Comparison of ENCODE assay signal across 8 mouse cellular contexts in the genomic region with DNA sequence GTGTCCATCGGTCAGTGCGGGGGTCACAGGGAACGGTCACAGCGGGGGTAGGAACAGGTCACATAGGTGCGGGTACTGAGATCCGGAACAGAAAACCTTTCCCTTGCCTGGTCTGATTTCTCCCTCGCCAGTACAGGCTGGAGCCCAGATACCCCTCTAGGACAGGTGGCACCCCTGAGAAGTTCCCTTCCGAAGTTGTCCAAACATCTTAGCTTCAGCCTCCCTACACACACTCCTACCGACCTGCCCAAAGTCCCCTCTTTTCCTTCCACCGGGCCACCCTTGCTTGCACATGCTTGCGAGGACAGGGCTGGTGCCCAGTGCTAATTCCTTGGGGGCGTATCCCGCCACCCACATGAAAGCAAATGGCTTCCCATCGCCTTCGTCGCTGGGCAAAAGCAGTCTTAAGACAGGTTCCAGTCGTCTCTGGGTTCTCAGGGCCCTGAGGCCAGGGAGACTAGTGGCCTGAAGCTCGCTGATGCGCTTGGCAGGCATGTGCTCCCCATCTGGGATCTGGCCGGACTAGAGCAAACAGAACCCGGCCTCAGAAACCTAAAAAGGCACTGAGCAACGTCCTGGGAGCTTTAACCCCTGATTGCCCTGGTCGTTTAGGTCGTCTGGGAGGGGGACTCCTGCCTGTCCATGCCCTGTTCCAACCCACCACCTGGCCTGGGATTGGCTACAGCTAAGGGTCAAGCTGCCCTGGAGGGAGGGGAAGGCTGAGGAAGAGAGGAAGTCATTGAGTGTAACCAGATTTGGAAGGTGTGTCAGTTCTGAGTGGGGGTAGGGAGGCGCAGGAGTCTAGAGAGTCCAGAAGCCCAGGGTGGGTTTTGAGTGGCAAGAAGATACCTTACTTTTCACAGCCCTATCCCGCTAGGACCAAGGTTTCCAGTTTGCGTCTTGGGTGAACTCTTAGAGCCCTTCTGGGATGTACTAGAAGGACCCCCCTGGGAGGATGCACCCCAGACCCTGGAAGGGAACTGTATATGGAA. TPM values are rescaled to one million over a fixed set of nuclear protein-coding genes. Genes with fewer than 3 reads are reported as not detected.
DNase-seq lines count a peak whose midpoint lies in the region; ATAC-seq and TF ChIP-seq lines count a peak whose summit lies in the region.

No protein-coding gene starts in this region.

- H3K9ac ChIP-seq in embryonic facial prominence, embryonic 14.5 days (ENCODE audit: low read depth, low read length), result peak overlapping the region; percentile 83
- peak overlapping the region; percentile 88 for H3K9ac ChIP-seq in heart, embryonic 15.5 days
- H3K9ac ChIP-seq in liver, embryonic 14.5 days (replicated peaks), result no peak overlapping the region
- H3K9ac ChIP-seq in stomach, embryonic 14.5 days (replicated peaks; ENCODE audit: low read depth, low read length), result peak overlapping the region; percentile 71

- no peak for TF ChIP-seq EP300 in liver, embryonic 14.5 days (IDR thresholded peaks at IDR 0.05; ENCODE audit: low read depth)

- no peak for DNase-seq in lung, adult 2 months
- no peak for DNase-seq in lung, postnatal 25 days (ENCODE audit: low spot score)
- DNase-seq in embryonic facial prominence, embryonic 14.5 days (ENCODE audit: low spot score), result peak; percentile 46
- no peak for DNase-seq in liver, embryonic 14.5 days (ENCODE audit: low read depth in 3 of 3, low spot score in 3 of 3)
- no peak for DNase-seq in B cell, adult 2 months
- DNase-seq in frontal cortex, postnatal 36 days (ENCODE audit: low spot score in 2 of 2), result no peak

- no peak for TF ChIP-seq POLR2A in lung, adult 2 months (IDR thresholded peaks at IDR 0.05; ENCODE audit: borderline replicate concordance, extremely low read depth, low read depth, low read length)

- peak overlapping the region; percentile 84 for H3K4me2 ChIP-seq in embryonic facial prominence, embryonic 14.5 days (ENCODE audit: low read depth, low read length)
- H3K4me2 ChIP-seq in heart, embryonic 15.5 days, result peak overlapping the region; percentile 74
- H3K4me2 ChIP-seq in liver, embryonic 14.5 days (ENCODE audit: low read depth), result no peak overlapping the region; the same call in 1 of the 2 replicates
- peak overlapping the region; percentile 75 for H3K4me2 ChIP-seq in stomach, embryonic 14.5 days (replicated peaks; ENCODE audit: low read depth, low read length)

- ATAC-seq in embryonic facial prominence, embryonic 14.5 days (ENCODE audit: low read depth), result no peak
- ATAC-seq in heart, embryonic 15.5 days (replicated peaks; ENCODE audit: insufficient number of reproducible peaks, insufficient read depth, low FRiP score, low read depth), result peak; percentile 47
- ATAC-seq in liver, embryonic 14.5 days (ENCODE audit: insufficient read depth), result no peak
- no peak for ATAC-seq in stomach, embryonic 14.5 days (ENCODE audit: insufficient number of reproducible peaks, insufficient read depth, low FRiP score, low read depth)

- H3K27me3 ChIP-seq in embryonic facial prominence, embryonic 14.5 days (replicated peaks; ENCODE audit: control insufficient read depth, insufficient read depth, low read length), result peaks cover 14% of the 10 kb centered on the region
- no peaks in the 10 kb centered on the region for H3K27me3 ChIP-seq in heart, embryonic 15.5 days
- peaks cover 43% of the 10 kb centered on the region for H3K27me3 ChIP-seq in liver, embryonic 14.5 days (ENCODE audit: control insufficient read depth, insufficient read depth, low read length)
- H3K27me3 ChIP-seq in stomach, embryonic 14.5 days (ENCODE audit: control insufficient read depth, insufficient read depth, low read length), result peaks cover 3% of the 10 kb centered on the region; the same call in 1 of the 2 replicates

- H3K9me3 ChIP-seq in embryonic facial prominence, embryonic 14.5 days (ENCODE audit: control insufficient read depth, low read length), result no peaks in the 10 kb centered on the region
- no peaks in the 10 kb centered on the region for H3K9me3 ChIP-seq in heart, embryonic 15.5 days (replicated peaks)
- no peaks in the 10 kb centered on the region for H3K9me3 ChIP-seq in liver, embryonic 14.5 days (ENCODE audit: control insufficient read depth, low read length)
- no peaks in the 10 kb centered on the region for H3K9me3 ChIP-seq in stomach, embryonic 14.5 days (ENCODE audit: control insufficient read depth, low read depth, low read length)

- H3K27ac ChIP-seq in embryonic facial prominence, embryonic 14.5 days (replicated peaks; ENCODE audit: low read depth, low read length), result peak overlapping the region; percentile 91
- H3K27ac ChIP-seq in heart, embryonic 15.5 days, result peak overlapping the region; percentile 98
- H3K27ac ChIP-seq in liver, embryonic 14.5 days, result no peak overlapping the region
- peak overlapping the region; percentile 95 for H3K27ac ChIP-seq in stomach, embryonic 14.5 days (ENCODE audit: low read length)

- H3K36me3 ChIP-seq in embryonic facial prominence, embryonic 14.5 days (ENCODE audit: control insufficient read depth, insufficient read depth, low read length), result peaks cover 11% of the 10 kb centered on the region
- H3K36me3 ChIP-seq in heart, embryonic 15.5 days, result peaks cover 18% of the 10 kb centered on the region
- no peaks in the 10 kb centered on the region for H3K36me3 ChIP-seq in liver, embryonic 14.5 days (replicated peaks; ENCODE audit: control insufficient read depth, insufficient read depth, low read depth)
- peaks cover 7% of the 10 kb centered on the region; the same call in 1 of the 2 replicates for H3K36me3 ChIP-seq in stomach, embryonic 14.5 days (ENCODE audit: control insufficient read depth, insufficient read depth, low read length)

- WGBS in lung, adult 2 months, result 16% methylated on average over 27 of the region's 27 CpGs
- WGBS in embryonic facial prominence, embryonic 14.5 days, result 5% methylated on average over 25 of the region's 27 CpGs
- 3% methylated on average over 27 of the region's 27 CpGs for WGBS in heart, embryonic 15.5 days
- 5% methylated on average over 27 of the region's 27 CpGs for WGBS in liver, embryonic 14.5 days (ENCODE audit: insufficient replicate concordance)
- 4% methylated on average over 27 of the region's 27 CpGs for WGBS in stomach, embryonic 14.5 days

- H3K4me3 ChIP-seq in lung, adult 2 months (replicated peaks; ENCODE audit: extremely low read depth, low read depth, low read length), result peak overlapping the region; percentile 62
- H3K4me3 ChIP-seq in embryonic facial prominence, embryonic 14.5 days (ENCODE audit: low read depth, low read length), result peak overlapping the region; percentile 71
- peak overlapping the region; percentile 74 for H3K4me3 ChIP-seq in heart, embryonic 15.5 days
- peak overlapping the region; percentile 16 to 35; a peak in 2 of 4 replicates for H3K4me3 ChIP-seq in liver, embryonic 14.5 days (ENCODE audit: insufficient read depth in 1 of 2, low read depth in 2 of 2, low read length in 2 of 2)
- H3K4me3 ChIP-seq in stomach, embryonic 14.5 days (ENCODE audit: low read depth, low read length), result peak overlapping the region; percentile 73

- peaks cover 10% of the 10 kb centered on the region; the same call in 1 of the 2 replicates for H3K4me1 ChIP-seq in lung, adult 2 months (ENCODE audit: control insufficient read depth, insufficient read depth, low read length)
- H3K4me1 ChIP-seq in embryonic facial prominence, embryonic 14.5 days (ENCODE audit: control insufficient read depth, insufficient read depth, low read length), result peaks cover 34% of the 10 kb centered on the region
- H3K4me1 ChIP-seq in heart, embryonic 15.5 days (replicated peaks), result peaks cover 59% of the 10 kb centered on the region
- H3K4me1 ChIP-seq in liver, embryonic 14.5 days (replicated peaks; ENCODE audit: control insufficient read depth in 2 of 2, insufficient read depth in 2 of 2, low read length in 1 of 2), result no peaks in the 10 kb centered on the region
- H3K4me1 ChIP-seq in stomach, embryonic 14.5 days (ENCODE audit: control insufficient read depth, insufficient read depth, low read length), result peaks cover 18% of the 10 kb centered on the region; the same call in 1 of the 2 replicates

- no peak for TF ChIP-seq CTCF in lung, adult 2 months (IDR thresholded peaks at IDR 0.05; ENCODE audit: insufficient read depth, low read length)
- TF ChIP-seq CTCF in liver, embryonic 14.5 days (IDR thresholded peaks at IDR 0.05; ENCODE audit: low read depth), result no peak

RNA-seq across cellular contexts. Expression of gene Flnc, which starts 1.0 kb away (rescaled TPM):
- 4.9 and 11.2 TPM in 2 replicates for polyA plus RNA-seq in lung, adult 2 months (2012; rRNA removed)
- 39.2 and 39.7 TPM in 2 replicates for polyA plus RNA-seq in embryonic facial prominence, embryonic 14.5 days (2014; fragmentation: Nextera tagmentation; extraction: Ambion mirVana)
- polyA plus RNA-seq in heart, embryonic 15.5 days (2015; fragmentation: Nextera tagmentation; extraction: Ambion mirVana), result 39.1 and 43.9 TPM in 2 replicates
- 0.23 and 0.30 TPM in 2 replicates for polyA plus RNA-seq in liver, embryonic 14.5 days (2012; rRNA removed)
- 0.14 and 0.33 TPM in 2 replicates for polyA plus RNA-seq in liver, embryonic 14.5 days (2014; fragmentation: Nextera tagmentation; extraction: Ambion mirVana)
- polyA plus RNA-seq in stomach, embryonic 14.5 days (2014; fragmentation: Nextera tagmentation; extraction: Ambion mirVana), result 17.9 and 19.8 TPM in 2 replicates

RNA-seq across cellular contexts. Expression of gene Atp6v1f, which starts 33.4 kb away (rescaled TPM):
- 256 and 275 TPM in 2 replicates for polyA plus RNA-seq in lung, adult 2 months (2012; rRNA removed)
- 213 and 215 TPM in 2 replicates for polyA plus RNA-seq in embryonic facial prominence, embryonic 14.5 days (2014; fragmentation: Nextera tagmentation; extraction: Ambion mirVana)
- polyA plus RNA-seq in heart, embryonic 15.5 days (2015; fragmentation: Nextera tagmentation; extraction: Ambion mirVana), result 187 and 202 TPM in 2 replicates
- polyA plus RNA-seq in liver, embryonic 14.5 days (2012; rRNA removed), result 107 and 111 TPM in 2 replicates
- 137 and 139 TPM in 2 replicates for polyA plus RNA-seq in liver, embryonic 14.5 days (2014; fragmentation: Nextera tagmentation; extraction: Ambion mirVana)
- polyA plus RNA-seq in stomach, embryonic 14.5 days (2014; fragmentation: Nextera tagmentation; extraction: Ambion mirVana), result 235 and 266 TPM in 2 replicates

RNA-seq across cellular contexts. Expression of gene Atp6v1fnb, which starts 37.1 kb away (rescaled TPM):
- polyA plus RNA-seq in lung, adult 2 months (2012; rRNA removed), result 0.20 TPM in 1 of 2 replicates, not detected in the other
- not detected in 2 replicates for polyA plus RNA-seq in embryonic facial prominence, embryonic 14.5 days (2014; fragmentation: Nextera tagmentation; extraction: Ambion mirVana)
- not detected in 2 replicates for polyA plus RNA-seq in heart, embryonic 15.5 days (2015; fragmentation: Nextera tagmentation; extraction: Ambion mirVana)
- 0.11 TPM in 1 of 2 replicates, not detected in the other for polyA plus RNA-seq in liver, embryonic 14.5 days (2012; rRNA removed)
- not detected in 2 replicates for polyA plus RNA-seq in liver, embryonic 14.5 days (2014; fragmentation: Nextera tagmentation; extraction: Ambion mirVana)
- polyA plus RNA-seq in stomach, embryonic 14.5 days (2014; fragmentation: Nextera tagmentation; extraction: Ambion mirVana), result 0.64 TPM in 1 of 2 replicates, not detected in the other

RNA-seq across cellular contexts. Expression of gene Ccdc136, which starts 38.0 kb away (rescaled TPM):
- 2.5 and 3.2 TPM in 2 replicates for polyA plus RNA-seq in lung, adult 2 months (2012; rRNA removed)
- polyA plus RNA-seq in embryonic facial prominence, embryonic 14.5 days (2014; fragmentation: Nextera tagmentation; extraction: Ambion mirVana), result 19.5 and 21.3 TPM in 2 replicates
- 19.1 and 22.1 TPM in 2 replicates for polyA plus RNA-seq in heart, embryonic 15.5 days (2015; fragmentation: Nextera tagmentation; extraction: Ambion mirVana)
- 0.17 and 0.37 TPM in 2 replicates for polyA plus RNA-seq in liver, embryonic 14.5 days (2012; rRNA removed)
- polyA plus RNA-seq in liver, embryonic 14.5 days (2014; fragmentation: Nextera tagmentation; extraction: Ambion mirVana), result 0.09 and 0.27 TPM in 2 replicates
- polyA plus RNA-seq in stomach, embryonic 14.5 days (2014; fragmentation: Nextera tagmentation; extraction: Ambion mirVana), result 22.0 and 29.5 TPM in 2 replicates

RNA-seq across cellular contexts. Expression of gene Opn1sw, which starts 45.8 kb away (rescaled TPM):
- polyA plus RNA-seq in lung, adult 2 months (2012; rRNA removed), result 0.11 and 0.21 TPM in 2 replicates
- 0.96 and 1.3 TPM in 2 replicates for polyA plus RNA-seq in embryonic facial prominence, embryonic 14.5 days (2014; fragmentation: Nextera tagmentation; extraction: Ambion mirVana)
- polyA plus RNA-seq in heart, embryonic 15.5 days (2015; fragmentation: Nextera tagmentation; extraction: Ambion mirVana), result 0.55 and 0.70 TPM in 2 replicates
- not detected in 2 replicates for polyA plus RNA-seq in liver, embryonic 14.5 days (2012; rRNA removed)
- 0.06 TPM in 1 of 2 replicates, not detected in the other for polyA plus RNA-seq in liver, embryonic 14.5 days (2014; fragmentation: Nextera tagmentation; extraction: Ambion mirVana)
- 1.3 and 1.5 TPM in 2 replicates for polyA plus RNA-seq in stomach, embryonic 14.5 days (2014; fragmentation: Nextera tagmentation; extraction: Ambion mirVana)
